Mouse (Mus musculus) small intestine, adult 2 months (tissue): Measurements from ENCODE around the gene Zfp704.

Experiments
- CTCF ChIP-seq: fragments of 200-500 bp; IDR thresholded peaks from 2 replicates; pipeline ENCODE4 v1.5.1; 2012; ENCODE audit warnings: low read depth, mild to moderate bottlenecking, control low read depth, inconsistent platforms, low read length, moderate library complexity, mixed read lengths; ENCODE audit not compliant: insufficient replicate concordance, insufficient read length; ENCODE audit errors: extremely low read depth
- POLR2A ChIP-seq: fragments of 200-500 bp; IDR thresholded peaks from 2 replicates; pipeline ENCODE4 v1.6.1; 2012; ENCODE audit warnings: low read depth, mild to moderate bottlenecking, control low read depth, inconsistent platforms, low read length, moderate library complexity

DNA sequence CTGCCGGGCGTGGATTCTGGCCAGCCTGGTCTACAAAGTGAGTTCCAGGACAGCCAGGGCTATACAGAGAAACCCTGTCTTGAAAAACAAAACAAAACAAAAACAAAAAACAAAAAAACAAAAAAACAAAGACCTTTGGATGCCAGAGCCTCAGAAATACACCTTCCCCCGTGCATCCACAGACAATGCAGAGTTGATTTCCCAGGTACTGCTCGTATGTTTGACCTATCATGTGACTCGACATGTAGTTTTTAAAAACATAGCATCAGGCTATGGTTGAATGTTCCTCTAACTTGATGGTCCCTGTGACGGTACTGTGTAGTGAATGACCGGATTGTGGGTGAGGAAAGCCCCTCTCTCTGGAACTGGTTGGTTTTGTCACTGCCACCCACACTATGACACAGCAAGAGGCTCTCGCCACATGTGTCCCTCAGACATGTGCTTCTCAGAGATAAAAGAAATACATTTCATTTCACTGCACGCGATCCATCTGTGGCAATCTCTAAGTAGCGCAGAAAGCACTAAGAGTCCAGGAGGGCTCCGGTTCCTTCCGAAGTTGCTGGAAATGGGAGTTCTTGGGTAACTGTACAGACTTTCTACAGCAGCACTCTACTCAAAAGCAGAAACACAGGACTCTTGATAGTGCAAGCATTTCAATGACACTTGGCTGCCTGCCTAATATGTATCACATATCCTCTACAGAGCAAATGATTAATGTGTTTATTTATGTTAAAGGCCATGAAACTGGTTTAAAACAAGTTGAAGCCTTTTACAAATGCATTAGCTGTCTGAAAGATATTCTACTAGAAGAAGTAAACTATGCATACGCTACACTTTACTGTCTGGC is 28.7 kb downstream of the Zfp704 start:
- TF ChIP-seq CTCF (no peak), POLR2A (no peak)
